Mouse (Mus musculus) lung, adult 2 months (tissue): ENCODE data around the gene Dab2.

Experiments used
- CTCF ChIP-seq: fragments of 200-500 bp; IDR thresholded peaks from 2 replicates; pipeline ENCODE4 v1.5.1; 2011; ENCODE audit warnings: mild to moderate bottlenecking, low read length, control low read depth; ENCODE audit not compliant: insufficient read depth
- POLR2A ChIP-seq: fragments of 200-500 bp; IDR thresholded peaks from 2 replicates; pipeline ENCODE4 v1.6.1; 2011; ENCODE audit warnings: low read depth, mild to moderate bottlenecking, control low read depth, low read length, borderline replicate concordance; ENCODE audit errors: extremely low read depth

DNA sequence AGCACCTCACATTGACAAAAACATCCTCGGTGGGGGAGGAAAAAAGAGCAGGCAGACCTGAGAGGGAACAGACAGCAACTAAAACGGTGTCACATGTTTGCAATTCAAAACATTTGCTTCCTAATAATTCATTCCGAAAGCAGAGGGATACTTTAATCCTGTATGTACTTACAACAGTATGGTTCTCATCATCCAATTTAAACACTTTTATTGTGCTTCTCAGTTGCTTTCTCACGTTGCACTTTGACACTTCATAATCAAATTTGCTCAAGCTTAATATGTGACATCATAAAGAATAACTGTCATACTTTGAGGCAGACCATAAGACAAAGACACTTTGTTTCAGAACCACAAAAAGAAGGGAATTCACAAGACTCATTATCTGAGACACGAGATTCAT is 20.9 kb downstream of the Dab2 start:
- TF ChIP-seq CTCF: no peak
- TF ChIP-seq POLR2A: no peak
